Mouse (Mus musculus): ENCODE measurements around the gene Aven. TPM values are rescaled to one million over a fixed set of nuclear protein-coding genes. Genes with fewer than 3 reads are reported as not detected.

Aven gene
- polyA plus RNA-seq, 1 experiment from 2014 or later: 3.1 TPM

GRCm38 (mm10) chr2:112526933-112527332 lies 34.2 kb downstream of the Aven start:
- WGBS: 92% methylated on average over 3 of the region's 3 CpGs
- H3K36me3 ChIP-seq: no peaks in the 10 kb centered on the region
- H3K9me3 ChIP-seq: no peaks in the 10 kb centered on the region
- no peak overlapping the region for H3K9ac ChIP-seq
- H3K4me1 ChIP-seq (replicated peaks): no peaks in the 10 kb centered on the region
- no peak for ATAC-seq (ENCODE audit: low FRiP score)
- no peaks in the 10 kb centered on the region for H3K27me3 ChIP-seq
- no peak overlapping the region for H3K4me2 ChIP-seq
- H3K4me3 ChIP-seq: no peak overlapping the region
- H3K27ac ChIP-seq: no peak overlapping the region

DNA sequence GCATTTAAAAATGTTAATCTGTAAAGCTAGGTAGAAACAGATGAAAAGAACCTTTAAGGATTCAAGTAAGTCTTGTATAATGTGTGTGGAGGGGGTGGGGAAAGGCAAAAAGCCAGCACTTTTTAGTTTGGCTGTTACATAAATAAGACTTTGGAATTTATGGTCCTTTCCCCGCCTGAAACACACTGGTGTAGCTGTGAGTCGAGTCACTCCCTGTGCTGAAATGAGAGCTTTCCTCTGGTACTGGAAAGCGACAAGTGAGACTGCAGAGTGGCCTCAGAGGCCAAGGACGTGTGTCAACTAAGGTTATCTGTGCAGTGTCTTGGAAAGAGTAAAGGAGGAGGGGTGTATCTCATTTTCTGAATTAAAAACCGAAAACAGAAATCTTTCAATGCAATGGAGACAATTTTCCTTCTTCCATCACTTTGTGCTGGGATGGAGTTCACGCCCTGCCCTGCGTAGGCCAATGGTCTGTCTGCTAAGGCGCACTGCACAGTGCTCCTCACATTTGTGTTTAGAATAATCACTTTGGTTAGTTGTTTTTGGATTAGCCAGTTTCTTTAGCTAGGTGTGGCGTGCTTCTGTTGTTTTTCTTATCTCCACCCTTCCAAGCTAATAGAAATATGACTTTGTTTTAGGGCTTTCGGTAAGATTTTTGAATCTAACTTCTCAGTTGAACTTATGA lies 40.2 kb downstream of the Aven start:
- no peaks in the 10 kb centered on the region for H3K9me3 ChIP-seq
- H3K4me2 ChIP-seq: no peak overlapping the region
- ATAC-seq (ENCODE audit: low FRiP score): no peak
- H3K36me3 ChIP-seq: no peaks in the 10 kb centered on the region
- no peak overlapping the region for H3K4me3 ChIP-seq
- H3K9ac ChIP-seq: no peak overlapping the region
- peaks cover 13% of the 10 kb centered on the region for H3K4me1 ChIP-seq (replicated peaks)
- no peak overlapping the region for H3K27ac ChIP-seq
- 83% methylated on average over 10 of the region's 10 CpGs for WGBS
- no peaks in the 10 kb centered on the region for H3K27me3 ChIP-seq

DNA sequence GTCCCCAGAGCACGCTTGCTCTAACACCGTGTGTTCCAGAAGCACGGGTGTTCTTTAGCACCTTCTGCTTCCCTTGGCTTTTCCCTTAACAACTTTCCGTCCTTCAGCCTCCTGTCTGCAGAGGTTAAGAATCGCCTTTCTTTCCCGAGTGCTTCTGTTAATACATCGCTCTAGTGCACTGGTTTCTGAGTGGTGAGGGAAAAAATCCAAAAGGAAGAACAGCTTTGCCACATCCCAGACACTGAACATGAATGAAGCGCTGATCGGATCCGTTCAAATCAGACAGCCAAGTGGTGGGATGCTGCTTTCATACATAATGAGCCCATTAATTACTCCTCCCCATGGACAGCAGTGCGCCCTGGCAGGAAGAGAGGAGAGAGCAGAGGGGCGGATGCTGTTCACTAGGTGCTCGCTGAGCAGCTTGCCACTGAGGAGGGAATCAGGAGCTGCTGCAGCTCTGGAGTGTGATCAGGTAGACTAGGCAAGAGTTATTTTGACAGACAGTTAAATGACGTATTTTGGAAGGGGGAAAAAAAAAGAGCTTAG lies 42.0 kb downstream of the Aven start:
- Histone ChIP-seq H3K9ac (peak overlapping the region; percentile 43), H3K27ac (peak overlapping the region; percentile 42; the same call in 1 of the 2 replicates), H3K27me3 (no peaks in the 10 kb centered on the region), H3K36me3 (no peaks in the 10 kb centered on the region), H3K9me3 (no peaks in the 10 kb centered on the region), H3K4me3 (peak overlapping the region; percentile 17), H3K4me1 (replicated peaks) (peaks cover 13% of the 10 kb centered on the region), H3K4me2 (peak overlapping the region; percentile 45)
- WGBS: 36% methylated on average over 14 of the region's 14 CpGs
- ATAC-seq (ENCODE audit: low FRiP score): peak; percentile 55

DNA sequence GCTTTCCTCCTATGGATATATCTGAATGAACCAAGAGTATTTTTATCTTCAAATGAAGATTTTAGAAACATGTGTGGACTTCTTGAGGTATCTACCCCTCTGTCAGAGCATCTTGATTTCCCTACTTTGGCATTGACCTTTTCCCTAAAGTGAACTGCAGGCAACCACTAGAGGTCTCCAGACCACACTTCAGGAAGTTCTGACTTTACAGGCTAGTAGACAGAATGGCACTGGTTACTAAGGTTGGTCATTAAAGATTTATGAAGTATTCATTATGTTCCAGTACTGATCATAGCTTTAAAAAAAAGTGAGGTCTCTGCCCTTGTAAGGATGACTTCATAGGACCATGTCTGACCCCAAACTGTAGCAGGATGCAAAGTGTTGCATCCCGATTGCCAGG lies 46.0 kb downstream of the Aven start:
- H3K4me2 ChIP-seq: no peak overlapping the region
- WGBS: 100% methylated on average over 1 of the region's 1 CpGs
- no peaks in the 10 kb centered on the region for H3K36me3 ChIP-seq
- H3K9me3 ChIP-seq: no peaks in the 10 kb centered on the region
- no peak for ATAC-seq (ENCODE audit: low FRiP score)
- H3K4me3 ChIP-seq: no peak overlapping the region
- no peak overlapping the region for H3K27ac ChIP-seq
- H3K27me3 ChIP-seq: no peaks in the 10 kb centered on the region
- peaks cover 13% of the 10 kb centered on the region for H3K4me1 ChIP-seq (replicated peaks)
- H3K9ac ChIP-seq: no peak overlapping the region

GRCm38 (mm10) chr2:112541695-112542285 lies 49.0 kb downstream of the Aven start:
- Histone ChIP-seq H3K4me1 (replicated peaks) (no peaks in the 10 kb centered on the region), H3K4me3 (no peak overlapping the region), H3K27ac (no peak overlapping the region), H3K27me3 (no peaks in the 10 kb centered on the region), H3K9me3 (no peaks in the 10 kb centered on the region), H3K36me3 (no peaks in the 10 kb centered on the region), H3K9ac (no peak overlapping the region), H3K4me2 (no peak overlapping the region)
- WGBS: 64% methylated on average over 5 of the region's 5 CpGs
- no peak for ATAC-seq (ENCODE audit: low FRiP score)

- H3K9me3 ChIP-seq: no peaks in the 10 kb centered on the region
- H3K4me2 ChIP-seq: no peak overlapping the region
- ATAC-seq (ENCODE audit: low FRiP score): no peak
- H3K36me3 ChIP-seq: no peaks in the 10 kb centered on the region
- 94% methylated on average over 10 of the region's 10 CpGs for WGBS
- H3K27ac ChIP-seq: no peak overlapping the region
- no peak overlapping the region for H3K4me3 ChIP-seq
- no peaks in the 10 kb centered on the region for H3K4me1 ChIP-seq (replicated peaks)
- H3K27me3 ChIP-seq: no peaks in the 10 kb centered on the region
- H3K9ac ChIP-seq: no peak overlapping the region
Observed at GRCm38 (mm10) chr2:112556527-112556926, 63.8 kb downstream of the Aven start.

GRCm38 (mm10) chr2:112557453-112557852 lies 64.7 kb downstream of the Aven start:
- Histone ChIP-seq H3K4me3 (no peak overlapping the region), H3K9ac (no peak overlapping the region), H3K4me1 (replicated peaks) (no peaks in the 10 kb centered on the region), H3K36me3 (no peaks in the 10 kb centered on the region), H3K27ac (no peak overlapping the region), H3K9me3 (no peaks in the 10 kb centered on the region), H3K27me3 (no peaks in the 10 kb centered on the region), H3K4me2 (no peak overlapping the region)
- no peak for ATAC-seq (ENCODE audit: low FRiP score)

GRCm38 (mm10) chr2:112561549-112561948 lies 68.8 kb downstream of the Aven start:
- H3K9me3 ChIP-seq: no peaks in the 10 kb centered on the region
- H3K27me3 ChIP-seq: no peaks in the 10 kb centered on the region
- no peak overlapping the region for H3K27ac ChIP-seq
- no peak overlapping the region for H3K4me3 ChIP-seq
- ATAC-seq (ENCODE audit: low FRiP score): no peak
- 93% methylated on average over 7 of the region's 7 CpGs for WGBS
- no peak overlapping the region for H3K9ac ChIP-seq
- H3K4me1 ChIP-seq (replicated peaks): peaks cover 4% of the 10 kb centered on the region
- no peak overlapping the region for H3K4me2 ChIP-seq
- no peaks in the 10 kb centered on the region for H3K36me3 ChIP-seq

DNA sequence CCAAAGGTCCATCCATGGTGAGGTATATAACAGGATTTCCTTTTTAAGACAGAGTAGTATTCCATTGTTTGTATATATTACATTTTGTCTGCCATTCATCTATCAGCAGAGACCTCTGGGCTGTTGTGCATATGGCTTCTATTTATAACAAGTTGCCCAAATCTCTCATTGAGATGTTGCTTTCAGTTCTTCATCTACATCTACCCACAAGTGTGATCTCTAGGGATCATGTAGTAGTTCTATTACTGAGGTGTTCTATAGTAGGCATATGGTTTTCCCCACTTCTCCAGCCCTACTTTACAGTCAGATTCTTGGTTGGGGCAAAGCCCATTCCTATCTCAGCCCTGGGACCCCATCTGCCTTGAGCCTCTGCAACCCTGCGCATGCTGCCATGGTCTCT lies 72.3 kb downstream of the Aven start:
- H3K4me3 ChIP-seq: no peak overlapping the region
- WGBS: 100% methylated on average over 1 of the region's 1 CpGs
- H3K4me1 ChIP-seq (replicated peaks): peaks cover 7% of the 10 kb centered on the region
- H3K9me3 ChIP-seq: no peaks in the 10 kb centered on the region
- no peak for ATAC-seq (ENCODE audit: low FRiP score)
- no peak overlapping the region for H3K9ac ChIP-seq
- no peak overlapping the region for H3K27ac ChIP-seq
- no peak overlapping the region for H3K4me2 ChIP-seq
- H3K27me3 ChIP-seq: no peaks in the 10 kb centered on the region
- H3K36me3 ChIP-seq: no peaks in the 10 kb centered on the region

DNA sequence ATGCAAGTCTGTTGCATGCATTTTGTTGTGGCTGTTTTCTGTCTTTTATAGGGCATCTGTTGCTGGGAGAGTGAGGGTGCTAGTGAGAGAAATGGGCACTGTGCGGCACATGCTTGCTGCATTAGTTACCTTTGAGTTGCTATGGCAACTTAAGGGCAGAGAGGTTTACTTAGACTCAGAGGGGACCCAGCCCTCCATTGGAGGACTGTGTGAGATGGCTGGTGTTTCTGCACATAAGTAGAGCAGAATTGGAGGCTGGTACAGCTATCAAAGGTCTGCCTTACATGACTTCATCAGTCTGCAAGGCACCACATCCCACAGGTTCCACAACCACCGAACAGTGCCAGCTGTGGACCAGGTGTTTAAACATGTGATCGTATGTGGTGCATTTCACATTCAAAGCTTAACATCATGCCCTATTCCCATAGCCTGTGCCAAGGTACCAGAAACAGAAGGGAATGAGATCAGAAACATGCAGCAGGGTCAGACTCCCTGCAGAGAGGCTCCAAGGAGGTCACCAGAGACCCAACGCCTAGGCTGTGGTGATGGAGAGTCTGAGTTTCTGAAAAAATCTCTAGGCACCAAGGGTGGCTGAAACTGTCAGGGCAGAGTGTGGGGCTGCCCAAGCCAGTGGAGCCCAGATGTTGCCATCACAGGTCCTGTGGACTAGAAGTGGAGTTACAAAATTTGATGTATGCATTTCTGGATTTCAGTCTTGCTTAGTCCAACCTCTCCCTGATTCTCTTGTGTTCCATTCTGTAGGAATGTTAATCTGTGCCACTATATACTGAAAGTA lies 73.7 kb downstream of the Aven start:
- H3K9ac ChIP-seq: no peak overlapping the region
- no peaks in the 10 kb centered on the region for H3K36me3 ChIP-seq
- ATAC-seq (ENCODE audit: low FRiP score): peak; percentile 72
- no peak overlapping the region for H3K4me2 ChIP-seq
- no peak overlapping the region for H3K4me3 ChIP-seq
- H3K27me3 ChIP-seq: no peaks in the 10 kb centered on the region
- H3K27ac ChIP-seq: no peak overlapping the region
- no peaks in the 10 kb centered on the region for H3K9me3 ChIP-seq
- peaks cover 7% of the 10 kb centered on the region for H3K4me1 ChIP-seq (replicated peaks)
- WGBS: 66% methylated on average over 4 of the region's 4 CpGs

- ATAC-seq (ENCODE audit: low FRiP score): no peak
- H3K4me1 ChIP-seq (replicated peaks): peaks cover 7% of the 10 kb centered on the region
- H3K9me3 ChIP-seq: no peaks in the 10 kb centered on the region
- 90% methylated on average over 4 of the region's 4 CpGs for WGBS
- no peak overlapping the region for H3K27ac ChIP-seq
- no peaks in the 10 kb centered on the region for H3K36me3 ChIP-seq
- no peak overlapping the region for H3K4me2 ChIP-seq
- no peak overlapping the region for H3K9ac ChIP-seq
- no peaks in the 10 kb centered on the region for H3K27me3 ChIP-seq
- no peak overlapping the region for H3K4me3 ChIP-seq
Observed at GRCm38 (mm10) chr2:112567786-112568185, 75.0 kb downstream of the Aven start.

- no peaks in the 10 kb centered on the region for H3K36me3 ChIP-seq
- no peak overlapping the region for H3K4me2 ChIP-seq
- no peaks in the 10 kb centered on the region for H3K27me3 ChIP-seq
- peak overlapping the region; percentile 40; the same call in 1 of the 2 replicates for H3K27ac ChIP-seq
- peaks cover 4% of the 10 kb centered on the region for H3K4me1 ChIP-seq (replicated peaks)
- no peak overlapping the region for H3K9ac ChIP-seq
- H3K4me3 ChIP-seq: no peak overlapping the region
- 0 out of 2 replicates have a peak, but pooled peaks have one; percentile 52 for ATAC-seq (ENCODE audit: low FRiP score)
- WGBS: 76% methylated on average over 7 of the region's 7 CpGs
- no peaks in the 10 kb centered on the region for H3K9me3 ChIP-seq
Observed at GRCm38 (mm10) chr2:112590985-112591384, 98.2 kb downstream of the Aven start.

Measured in hindbrain, embryonic 13.5 days (tissue).